Mouse (Mus musculus) cerebellum, postnatal 14 days (tissue): ENCODE data around the gene Naa16.

Source experiments
- DNase-seq, 2 experiments: peaks; one replicate each; pipeline ENCODE4 v3.0.0; 2021; ENCODE audit warnings: mixed read lengths in 2 of 2

Naa16 gene

GRCm38 (mm10) chr14:79298314-79298992 lies 92.1 kb downstream of the Naa16 start:
- DNase-seq: no peak

DNA sequence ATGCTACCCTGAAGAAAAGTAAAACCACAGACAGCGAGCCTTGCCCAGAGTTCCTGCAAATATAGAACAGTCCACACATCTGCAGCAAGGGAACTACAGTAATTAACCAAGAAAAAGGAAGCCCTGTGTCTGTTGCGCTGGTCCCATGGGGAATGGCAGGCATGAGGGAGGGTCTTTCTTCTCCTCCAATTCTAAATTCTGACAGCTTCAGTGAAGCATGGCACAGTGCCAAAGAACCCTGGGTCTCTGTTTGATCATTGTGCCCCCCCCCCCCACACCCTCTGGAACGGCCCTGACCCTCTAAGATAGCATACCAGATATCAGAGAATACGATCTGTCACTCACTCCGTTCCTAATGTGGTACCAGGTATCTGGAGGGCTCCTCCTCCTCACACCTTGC lies 93.7 kb downstream of the Naa16 start:
- peak in 1 of 2 experiments; percentile 39 for DNase-seq

- DNase-seq: peak in 1 of 2 experiments; percentile 36
These were observed 94.4 kb downstream of the Naa16 start for GRCm38 (mm10) chr14:79296201-79296600.

- no peak for DNase-seq
These were observed 95.0 kb downstream of the Naa16 start for GRCm38 (mm10) chr14:79295579-79295978.

DNA sequence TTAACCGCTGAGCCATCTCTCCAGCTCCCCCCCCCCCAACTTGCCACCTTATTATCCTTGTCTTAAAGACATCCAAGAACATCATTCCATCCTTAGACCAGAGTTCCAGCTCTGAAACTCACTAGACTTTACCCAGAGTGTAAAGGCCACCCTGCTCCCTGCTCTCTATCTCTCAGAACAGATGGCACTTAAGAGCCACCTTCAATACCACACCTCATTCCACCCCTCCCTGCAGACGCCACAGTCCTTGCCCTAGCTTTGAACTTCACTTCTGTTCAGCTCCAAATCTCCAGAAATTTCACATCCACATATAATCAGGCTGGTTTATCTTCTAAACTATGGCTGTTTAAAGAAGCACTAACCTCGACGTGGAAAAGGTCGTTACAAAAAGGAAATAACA lies 95.6 kb downstream of the Naa16 start:
- DNase-seq: no peak

- DNase-seq: no peak
These were observed 96.3 kb downstream of the Naa16 start for GRCm38 (mm10) chr14:79294051-79294814.

DNA sequence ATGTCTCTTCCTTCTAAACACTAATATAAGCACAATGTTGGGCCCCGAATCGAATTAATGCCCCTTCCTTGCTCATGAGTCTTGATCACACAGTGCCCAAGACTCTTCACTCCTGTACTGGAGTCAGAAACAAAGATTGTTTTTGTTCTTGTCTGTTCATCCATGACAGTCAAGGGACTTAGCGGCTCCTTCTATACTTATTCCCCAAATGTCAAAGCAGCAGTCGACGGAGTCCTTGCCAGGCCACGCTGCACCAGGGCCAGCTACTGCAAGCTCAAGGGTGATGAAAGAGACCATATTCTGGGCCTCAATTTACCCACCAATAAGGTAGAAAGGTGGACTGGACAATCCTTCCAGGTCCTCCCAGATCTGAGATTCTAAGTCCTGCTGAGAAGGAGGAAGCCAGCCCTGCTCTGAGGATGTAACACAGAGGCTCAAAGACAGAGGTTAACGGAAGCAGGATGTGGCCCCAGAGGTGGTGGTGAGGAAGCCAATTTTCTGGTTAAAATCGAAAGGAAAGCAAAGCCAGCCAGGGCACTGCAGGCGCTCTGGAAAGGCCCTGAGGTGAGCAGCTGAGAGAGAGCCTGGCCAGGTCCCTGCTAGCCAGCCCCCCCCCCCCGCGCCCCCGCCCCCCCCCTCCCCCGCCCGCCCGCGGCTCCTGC lies 97.3 kb downstream of the Naa16 start:
- peak; percentile 62 to 69 for DNase-seq

- DNase-seq: no peak
These were observed 98.9 kb downstream of the Naa16 start for GRCm38 (mm10) chr14:79291629-79292028.

- no peak for DNase-seq
These were observed 99.7 kb downstream of the Naa16 start for GRCm38 (mm10) chr14:79290683-79291425.

DNA sequence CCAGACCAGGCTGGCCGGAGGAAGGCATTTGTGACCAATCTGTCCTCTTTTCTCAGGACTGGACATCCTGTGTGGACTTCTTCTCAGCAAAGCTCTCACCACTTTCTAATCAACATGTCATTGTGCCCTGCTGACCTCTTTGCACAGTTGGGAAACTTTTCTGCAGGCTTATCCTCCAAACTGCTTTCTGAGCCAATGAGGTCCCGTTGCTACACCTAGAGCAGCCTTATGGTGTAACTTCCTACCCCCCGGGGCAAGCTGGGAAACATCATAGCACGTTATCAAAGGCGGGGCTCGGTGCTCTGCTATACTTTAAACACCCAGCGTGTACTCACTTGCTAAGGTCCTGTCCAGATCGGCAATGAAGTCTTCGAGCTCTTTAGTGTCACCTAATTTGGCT lies 100.7 kb downstream of the Naa16 start:
- DNase-seq: no peak

GRCm38 (mm10) chr14:79288280-79288679 lies 102.3 kb downstream of the Naa16 start:
- peak in 1 of 2 experiments; percentile 42 for DNase-seq

GRCm38 (mm10) chr14:79287251-79287863 lies 103.2 kb downstream of the Naa16 start:
- no peak for DNase-seq

GRCm38 (mm10) chr14:79285549-79285948 lies 105.0 kb downstream of the Naa16 start:
- DNase-seq: no peak

DNA sequence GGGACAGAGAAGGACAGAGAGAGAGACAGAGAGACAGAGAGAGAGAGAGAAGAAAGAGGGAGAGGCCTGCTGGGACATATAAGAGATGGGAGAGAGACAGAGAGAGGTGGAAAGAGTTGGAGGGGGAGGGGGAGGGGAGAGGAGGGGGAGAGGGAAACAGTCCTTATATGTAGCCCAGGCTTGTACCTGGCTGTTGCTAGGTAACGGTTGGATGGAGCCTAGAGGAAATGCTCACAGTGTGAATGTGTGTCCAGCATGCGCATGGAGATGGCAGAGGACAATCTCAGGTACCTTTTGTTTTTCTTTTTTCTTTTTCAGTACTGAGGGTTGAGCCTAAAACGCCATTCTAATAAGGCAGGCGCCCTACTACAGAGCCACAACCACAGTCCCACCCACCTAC lies 106.0 kb downstream of the Naa16 start:
- no peak for DNase-seq

GRCm38 (mm10) chr14:79283952-79284351 lies 106.6 kb downstream of the Naa16 start:
- DNase-seq: no peak

- DNase-seq: no peak
These were observed 108.6 kb downstream of the Naa16 start for GRCm38 (mm10) chr14:79281894-79282553.

DNA sequence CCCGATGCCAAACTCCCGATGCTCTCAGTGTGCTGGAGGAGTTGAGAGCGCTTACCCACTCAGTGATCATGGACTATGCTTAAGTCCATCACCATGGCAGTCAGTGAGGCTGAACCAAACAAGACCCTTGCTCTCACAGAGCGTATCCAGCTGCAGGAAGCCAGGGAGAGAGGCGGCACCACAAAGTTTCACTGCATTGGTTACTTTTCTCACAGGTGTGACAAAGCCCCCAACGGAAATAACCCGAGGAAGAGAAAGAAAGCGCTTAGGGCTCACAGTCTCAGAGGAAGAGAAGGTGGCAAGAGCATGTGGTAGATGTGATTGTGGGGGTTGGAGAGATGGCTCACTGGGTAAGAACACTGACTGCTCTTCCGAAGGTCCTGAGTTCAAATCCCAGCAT lies 110.1 kb downstream of the Naa16 start:
- DNase-seq: no peak

DNA sequence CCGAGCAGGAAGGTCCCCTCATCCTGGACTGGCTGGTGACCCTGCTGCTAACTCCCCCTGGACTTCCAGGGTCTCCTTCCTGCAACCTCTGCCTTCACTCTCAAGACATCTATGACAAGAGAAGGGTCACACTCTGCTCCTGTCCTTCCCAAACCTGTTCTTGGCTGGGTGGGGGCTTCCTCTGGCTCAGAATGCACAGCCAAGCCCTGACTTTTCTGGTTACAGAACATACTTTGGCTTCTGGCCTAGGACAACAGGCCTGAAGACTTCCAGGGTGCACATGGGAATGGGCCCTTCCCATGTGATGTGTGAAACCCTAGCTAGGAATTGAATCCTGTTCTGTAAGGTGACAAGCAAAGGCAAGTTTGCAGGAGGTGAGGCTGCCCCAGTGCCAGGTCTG lies 111.1 kb downstream of the Naa16 start:
- no peak for DNase-seq

DNA sequence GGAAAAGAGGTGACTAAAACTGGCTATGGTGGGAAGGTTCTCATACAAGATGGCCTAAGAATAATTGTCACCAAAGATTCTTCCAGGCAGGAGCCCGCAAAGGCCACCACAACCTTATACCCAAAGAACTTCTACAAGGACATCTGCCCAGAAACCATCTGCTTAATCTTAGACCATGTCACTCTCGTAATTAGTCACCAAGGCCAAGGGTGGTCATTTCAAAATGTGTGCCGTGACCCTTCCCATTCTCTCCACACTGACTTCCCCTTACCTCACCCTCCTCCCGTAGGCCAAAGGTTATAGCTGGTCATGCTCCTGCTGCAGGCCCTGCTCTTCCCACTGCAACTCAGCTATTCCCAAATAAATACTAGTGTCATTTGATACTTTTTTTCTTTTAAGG lies 111.7 kb downstream of the Naa16 start:
- DNase-seq: no peak

GRCm38 (mm10) chr14:79277922-79278321 lies 112.7 kb downstream of the Naa16 start:
- no peak for DNase-seq

- DNase-seq: no peak
These were observed 114.6 kb downstream of the Naa16 start for GRCm38 (mm10) chr14:79275870-79276395.

GRCm38 (mm10) chr14:79275441-79275840 lies 115.1 kb downstream of the Naa16 start:
- DNase-seq: no peak
